In the genomic region with DNA sequence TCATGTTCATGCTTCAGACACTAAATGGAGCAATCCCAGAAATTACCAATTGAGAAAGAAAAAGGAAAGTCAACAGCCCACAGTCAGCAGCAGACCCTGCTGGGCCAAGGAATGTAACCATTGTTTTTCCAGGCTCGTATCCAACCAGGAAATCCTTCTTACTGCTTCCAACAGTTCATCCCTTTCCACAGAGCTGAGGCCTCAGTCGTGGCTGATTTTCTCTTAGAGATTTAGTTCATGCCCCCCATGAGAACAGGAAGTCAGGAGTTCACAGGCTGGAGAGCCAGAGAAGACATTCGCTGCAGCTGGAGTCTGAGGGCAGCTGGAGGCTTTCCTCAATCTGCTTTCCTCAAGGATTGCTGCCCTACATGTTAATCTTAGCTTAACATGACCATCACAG, we compare ENCODE assay signal across 9 mouse cellular contexts. TPM values are rescaled to one million over a fixed set of nuclear protein-coding genes. Genes with fewer than 3 reads are reported as not detected.
DNase-seq lines count a peak whose midpoint lies in the region; ATAC-seq and TF ChIP-seq lines count a peak whose summit lies in the region.
"Had no signal": no experiment of that assay in that cellular context is flagged by ENCODE, and none has a peak within 500 bp of the region (broad histone marks: within the 10 kb centered on the region; RNA-seq: fewer than 3 reads in every experiment).

No protein-coding gene starts in this region.

- no peak overlapping the region for H3K4me3 ChIP-seq in midbrain, postnatal 0 days (ENCODE audit: low read depth, low read length)
- no peak overlapping the region for H3K4me3 ChIP-seq in midbrain, embryonic 16.5 days (ENCODE audit: low read depth, low read length)
- no peak overlapping the region for H3K4me3 ChIP-seq in stomach, embryonic 16.5 days (replicated peaks; ENCODE audit: low read length)

- H3K9ac ChIP-seq in midbrain, postnatal 0 days (replicated peaks; ENCODE audit: low read length, poor library complexity, severe bottlenecking), result no peak overlapping the region
- H3K9ac ChIP-seq in midbrain, embryonic 16.5 days (ENCODE audit: low read depth, low read length), result no peak overlapping the region
- H3K9ac ChIP-seq in stomach, embryonic 16.5 days (ENCODE audit: low read length), result no peak overlapping the region

- no peak overlapping the region for H3K4me2 ChIP-seq in midbrain, postnatal 0 days (ENCODE audit: low read depth, low read length, poor library complexity, severe bottlenecking)
- no peak overlapping the region for H3K4me2 ChIP-seq in midbrain, embryonic 16.5 days (ENCODE audit: low read length)
- 0 out of 2 replicates have a peak overlapping the region, but pooled peaks have one; percentile 9 for H3K4me2 ChIP-seq in stomach, embryonic 16.5 days (ENCODE audit: low read depth, low read length)

- H3K9me3 ChIP-seq in midbrain, postnatal 0 days (ENCODE audit: low read length), result no peaks in the 10 kb centered on the region
- no peaks in the 10 kb centered on the region for H3K9me3 ChIP-seq in midbrain, embryonic 16.5 days (replicated peaks; ENCODE audit: control insufficient read depth, low read length, poor library complexity, severe bottlenecking)
- no peaks in the 10 kb centered on the region for H3K9me3 ChIP-seq in stomach, embryonic 16.5 days (replicated peaks; ENCODE audit: control insufficient read depth, low read length)

- H3K36me3 ChIP-seq in midbrain, postnatal 0 days (ENCODE audit: insufficient read depth, low read length), result no peaks in the 10 kb centered on the region
- H3K36me3 ChIP-seq in midbrain, embryonic 16.5 days (ENCODE audit: control insufficient read depth, insufficient read depth, low read length), result no peaks in the 10 kb centered on the region
- no peaks in the 10 kb centered on the region for H3K36me3 ChIP-seq in stomach, embryonic 16.5 days (ENCODE audit: control insufficient read depth, insufficient read depth, low read length)

- H3K4me1 ChIP-seq in midbrain, postnatal 0 days (ENCODE audit: insufficient read depth, low read length), result no peaks in the 10 kb centered on the region
- no peaks in the 10 kb centered on the region; the same call in 1 of the 2 replicates for H3K4me1 ChIP-seq in midbrain, embryonic 16.5 days (ENCODE audit: control insufficient read depth, insufficient read depth, low read length)
- H3K4me1 ChIP-seq in stomach, embryonic 16.5 days (ENCODE audit: control insufficient read depth, insufficient read depth, low read length), result peaks cover 22% of the 10 kb centered on the region

- no peak for TF ChIP-seq CTCF in midbrain, postnatal 0 days (IDR thresholded peaks at IDR 0.05)

- H3K27me3 ChIP-seq in midbrain, postnatal 0 days (ENCODE audit: insufficient read depth, low read length), result no peaks in the 10 kb centered on the region
- no peaks in the 10 kb centered on the region for H3K27me3 ChIP-seq in midbrain, embryonic 16.5 days (ENCODE audit: control insufficient read depth, insufficient read depth, low read depth, low read length)
- no peaks in the 10 kb centered on the region for H3K27me3 ChIP-seq in stomach, embryonic 16.5 days (ENCODE audit: control insufficient read depth, insufficient read depth, low read length)

- no peak overlapping the region for H3K27ac ChIP-seq in midbrain, postnatal 0 days (ENCODE audit: low read depth, low read length)
- no peak overlapping the region for H3K27ac ChIP-seq in midbrain, embryonic 16.5 days (ENCODE audit: low read length)
- peak overlapping the region; percentile 79 for H3K27ac ChIP-seq in stomach, embryonic 16.5 days (ENCODE audit: low read length)

- whole genome bisulfite sequencing in midbrain, postnatal 0 days, result 34% methylated on average over 3 of the region's 3 CpGs
- 28% methylated on average over 3 of the region's 3 CpGs for WGBS in midbrain, embryonic 16.5 days
- WGBS in stomach, embryonic 16.5 days, result 21% methylated on average over 3 of the region's 3 CpGs

- no peak for ATAC-seq in midbrain, postnatal 0 days (ENCODE audit: low FRiP score)
- ATAC-seq in midbrain, embryonic 16.5 days, result no peak
- peak; percentile 54; the same call in 1 of the 2 replicates for ATAC-seq in stomach, embryonic 16.5 days (ENCODE audit: insufficient read depth, low FRiP score)

- peak; percentile 49 for DNase-seq in midbrain, postnatal 0 days (ENCODE audit: low spot score)
- DNase-seq in heart, adult 9 months (ENCODE audit: low spot score in 2 of 2), result peak; percentile 91 to 93
- DNase-seq in kidney, postnatal 14 days, result peak; percentile 87
- DNase-seq in layer of hippocampus, adult 18-20 months (ENCODE audit: low spot score in 2 of 2), result no peak
- DNase-seq in cerebellum, postnatal 14 days, result no peak
- no peak for DNase-seq in layer of hippocampus, postnatal 25 days (ENCODE audit: extremely low spot score in 1 of 2, low spot score in 1 of 2)
- DNase-seq: right cerebral cortex, postnatal 4 days had no signal

RNA-seq across cellular contexts. Expression of gene Ifnar2, which starts 9.1 kb away (rescaled TPM):
- total RNA-seq in midbrain, postnatal 0 days (2014; rRNA removed), result 32.2 and 33.5 TPM in 2 replicates
- polyA plus RNA-seq in midbrain, postnatal 0 days (2015; fragmentation: Nextera tagmentation; extraction: Ambion mirVana), result 40.1 and 47.5 TPM in 2 replicates
- polyA plus RNA-seq in midbrain, embryonic 16.5 days (2015; fragmentation: Nextera tagmentation; extraction: Ambion mirVana), result 35.4 and 38.7 TPM in 2 replicates
- polyA plus RNA-seq in stomach, embryonic 16.5 days (2015; fragmentation: Nextera tagmentation; extraction: Ambion mirVana), result 51.3 and 53.1 TPM in 2 replicates
- 10 to 100 TPM; 22.8 to 25.9 TPM for total RNA-seq in layer of hippocampus, adult 18-20 months (2021)
- total RNA-seq in layer of hippocampus, postnatal 25 days (2021), result 10 to 100 TPM; 23.8 TPM

RNA-seq across cellular contexts. Expression of gene Gm21970, which starts 28.0 kb away (rescaled TPM):
- not detected in 2 replicates for total RNA-seq in midbrain, postnatal 0 days (2014; rRNA removed)
- polyA plus RNA-seq in midbrain, postnatal 0 days (2015; fragmentation: Nextera tagmentation; extraction: Ambion mirVana), result not detected in 2 replicates
- polyA plus RNA-seq in midbrain, embryonic 16.5 days (2015; fragmentation: Nextera tagmentation; extraction: Ambion mirVana), result not detected in 2 replicates
- polyA plus RNA-seq in stomach, embryonic 16.5 days (2015; fragmentation: Nextera tagmentation; extraction: Ambion mirVana), result not detected in 2 replicates
- not detected for total RNA-seq in layer of hippocampus, adult 18-20 months (2021)
- total RNA-seq in layer of hippocampus, postnatal 25 days (2021), result not detected

RNA-seq across cellular contexts. Expression of gene Il10rb, which starts 42.5 kb away (rescaled TPM):
- total RNA-seq in midbrain, postnatal 0 days (2014; rRNA removed), result 5.5 and 7.5 TPM in 2 replicates
- 10.5 and 12.8 TPM in 2 replicates for polyA plus RNA-seq in midbrain, postnatal 0 days (2015; fragmentation: Nextera tagmentation; extraction: Ambion mirVana)
- 10.4 and 11.1 TPM in 2 replicates for polyA plus RNA-seq in midbrain, embryonic 16.5 days (2015; fragmentation: Nextera tagmentation; extraction: Ambion mirVana)
- polyA plus RNA-seq in stomach, embryonic 16.5 days (2015; fragmentation: Nextera tagmentation; extraction: Ambion mirVana), result 52.3 and 58.1 TPM in 2 replicates
- total RNA-seq in layer of hippocampus, adult 18-20 months (2021), result 1 to 10 TPM; 7.8 to 9.5 TPM
- total RNA-seq in layer of hippocampus, postnatal 25 days (2021), result 10 to 100 TPM in 1 of 2 experiments, 1 to 10 TPM in 1; 9.7 to 11.2 TPM

Comparison
In these comparisons a context has a peak if more than half of its experiments do, and no peak if none do; other contexts are left out.
1. DNase-seq: peak in midbrain, postnatal 0 days (single experiment), heart, adult 9 months (2 of 2) and kidney, postnatal 14 days (single experiment); none in layer of hippocampus, adult 18-20 months (0 of 2), cerebellum, postnatal 14 days (0 of 2) and layer of hippocampus, postnatal 25 days (0 of 2).